Mouse (Mus musculus) embryo, embryonic 11.5 days (tissue): ENCODE results near the gene Nkx1-1.

Experiments used
- DNase-seq: peaks from one replicate; pipeline ENCODE4 v3.0.0-alpha.2; 2012; ENCODE audit warnings: low read depth, low spot score

Nkx1-1 gene

GRCm38 (mm10) chr5:33420313-33420712 is 13.5 kb downstream of the Nkx1-1 start:
- DNase-seq: no peak

- DNase-seq: no peak
Measured at GRCm38 (mm10) chr5:33400819-33401218, 33.0 kb downstream of the Nkx1-1 start.

- DNase-seq: no peak
Measured at GRCm38 (mm10) chr5:33396828-33397227, 36.9 kb downstream of the Nkx1-1 start.

GRCm38 (mm10) chr5:33395693-33396092 is 38.1 kb downstream of the Nkx1-1 start:
- DNase-seq: no peak

GRCm38 (mm10) chr5:33393803-33394202 is 40.0 kb downstream of the Nkx1-1 start:
- peak; percentile 74 for DNase-seq

- DNase-seq: no peak
Measured at GRCm38 (mm10) chr5:33387550-33387949, 46.2 kb downstream of the Nkx1-1 start.
